Mouse (Mus musculus) liver, adult (tissue): ENCODE results near the gene Rgs16.

Experiments
- GATA4 ChIP-seq: IDR thresholded peaks from 2 replicates; pipeline ENCODE4 v1.6.1; 2014; ENCODE audit warnings: mild to moderate bottlenecking, low read length; ENCODE audit not compliant: insufficient replicate concordance

Gene Rgs16

GRCm38 (mm10) chr1:153767281-153767680, 27.1 kb downstream of the Rgs16 start:
- TF ChIP-seq GATA4, result no peak

- no peak for TF ChIP-seq GATA4
Observed at GRCm38 (mm10) chr1:153768465-153768864, 28.3 kb downstream of the Rgs16 start.

GRCm38 (mm10) chr1:153769998-153770775, 30.0 kb downstream of the Rgs16 start:
- TF ChIP-seq GATA4, result peak; percentile 11; the same call in 1 of the 2 replicates

- no peak for TF ChIP-seq GATA4
Observed at GRCm38 (mm10) chr1:153770776-153771167, 30.6 kb downstream of the Rgs16 start.

- no peak for TF ChIP-seq GATA4
Observed at GRCm38 (mm10) chr1:153775174-153775573, 35.0 kb downstream of the Rgs16 start.

- TF ChIP-seq GATA4, result no peak
Observed at GRCm38 (mm10) chr1:153776257-153776656, 36.1 kb downstream of the Rgs16 start.

- no peak for TF ChIP-seq GATA4
Observed at GRCm38 (mm10) chr1:153778205-153778604, 38.1 kb downstream of the Rgs16 start.

- no peak for TF ChIP-seq GATA4
Observed at GRCm38 (mm10) chr1:153783339-153783738, 43.2 kb downstream of the Rgs16 start.

- no peak for TF ChIP-seq GATA4
Observed at GRCm38 (mm10) chr1:153785608-153786007, 45.5 kb downstream of the Rgs16 start.

- no peak for TF ChIP-seq GATA4
Observed at GRCm38 (mm10) chr1:153790708-153791107, 50.6 kb downstream of the Rgs16 start.

- TF ChIP-seq GATA4, result no peak
Observed at GRCm38 (mm10) chr1:153794241-153794640, 54.1 kb downstream of the Rgs16 start.
